In genomic region chr2:166822901-166823300, GRCm38 (mm10) we compare ENCODE assay signal across 21 mouse cellular contexts. TPM values are rescaled to one million over a fixed set of nuclear protein-coding genes. Genes with fewer than 3 reads are reported as not detected.
A peak's percentile ranks its signal among the peaks of the same experiment; 100 is the strongest.
DNase-seq lines count a peak whose midpoint lies in the region; ATAC-seq and TF ChIP-seq lines count a peak whose summit lies in the region.
"Had no signal": no experiment of that assay in that cellular context is flagged by ENCODE, and none has a peak within 500 bp of the region (broad histone marks: within the 10 kb centered on the region; RNA-seq: fewer than 3 reads in every experiment).

No protein-coding gene starts in this region.

- ATAC-seq in frontal cortex, adult (ENCODE audit: low TSS enrichment): 0 out of 2 replicates have a peak, but pooled peaks have one; percentile 13
- ATAC-seq in lung, postnatal 0 days: no peak
- no peak for ATAC-seq in intestine, postnatal 0 days
- ATAC-seq: forebrain, embryonic 16.5 days; midbrain, embryonic 13.5 days; Patski had no signal

- no peak overlapping the region for H3K4me3 ChIP-seq in lung, postnatal 0 days (ENCODE audit: low read depth, low read length)
- no peak overlapping the region for H3K4me3 ChIP-seq in intestine, postnatal 0 days (ENCODE audit: low read depth, low read length)
- H3K4me3 ChIP-seq: forebrain, embryonic 10.5 days; heart, embryonic 12.5 days; hindbrain, embryonic 10.5 days; midbrain, embryonic 13.5 days had no signal

- H3K27ac ChIP-seq in lung, postnatal 0 days (ENCODE audit: low read length): peak overlapping the region; percentile 0; the same call in 1 of the 2 replicates
- peak overlapping the region; percentile 72 for H3K27ac ChIP-seq in intestine, postnatal 0 days (ENCODE audit: low read depth, low read length)
- H3K27ac ChIP-seq: forebrain, embryonic 10.5 days; hindbrain, embryonic 10.5 days; kidney, postnatal 0 days; midbrain, embryonic 13.5 days had no signal

- 78% methylated on average over 2 of the region's 2 CpGs for WGBS in lung, postnatal 0 days
- WGBS in intestine, postnatal 0 days: 74% methylated on average over 2 of the region's 2 CpGs

- no peaks in the 10 kb centered on the region for H3K27me3 ChIP-seq in lung, postnatal 0 days (replicated peaks; ENCODE audit: insufficient read depth, low read length)
- no peaks in the 10 kb centered on the region for H3K27me3 ChIP-seq in intestine, postnatal 0 days (replicated peaks; ENCODE audit: control insufficient read depth, insufficient read depth, low read length)
- H3K27me3 ChIP-seq: heart, embryonic 12.5 days; midbrain, embryonic 13.5 days; Patski had no signal

- TF ChIP-seq CTCF in lung, postnatal 0 days (IDR thresholded peaks at IDR 0.05): no peak
- TF ChIP-seq CTCF in intestine, postnatal 0 days (IDR thresholded peaks at IDR 0.05; ENCODE audit: low read depth): no peak

- H3K9ac ChIP-seq in lung, postnatal 0 days (replicated peaks; ENCODE audit: low read depth): no peak overlapping the region
- no peak overlapping the region for H3K9ac ChIP-seq in intestine, postnatal 0 days (ENCODE audit: low read depth, low read length)
- H3K9ac ChIP-seq: heart, embryonic 12.5 days; midbrain, embryonic 13.5 days had no signal

- no peak for TF ChIP-seq EP300 in lung, postnatal 0 days (IDR thresholded peaks at IDR 0.05)

- H3K9me3 ChIP-seq in lung, postnatal 0 days (ENCODE audit: low read length): no peaks in the 10 kb centered on the region
- H3K9me3 ChIP-seq in intestine, postnatal 0 days (ENCODE audit: control insufficient read depth): no peaks in the 10 kb centered on the region
- H3K9me3 ChIP-seq: forebrain, embryonic 10.5 days; heart, embryonic 12.5 days; hindbrain, embryonic 10.5 days; midbrain, embryonic 13.5 days had no signal

- 0 out of 2 replicates have a peak, but pooled peaks cover 5% of the 10 kb centered on the region for H3K36me3 ChIP-seq in lung, postnatal 0 days (ENCODE audit: insufficient read depth, low read length)
- peaks cover 10% of the 10 kb centered on the region; the same call in 1 of the 2 replicates for H3K36me3 ChIP-seq in intestine, postnatal 0 days (ENCODE audit: control insufficient read depth, insufficient read depth)
- H3K36me3 ChIP-seq: midbrain, embryonic 13.5 days had no signal

- no peak overlapping the region for H3K4me2 ChIP-seq in lung, postnatal 0 days (replicated peaks; ENCODE audit: low read depth, low read length)
- H3K4me2 ChIP-seq in intestine, postnatal 0 days (replicated peaks; ENCODE audit: low read depth): 0 out of 2 replicates have a peak overlapping the region, but pooled peaks have one; percentile 7
- H3K4me2 ChIP-seq: heart, embryonic 12.5 days; liver, embryonic 11.5 days; midbrain, embryonic 13.5 days had no signal

- H3K4me1 ChIP-seq in lung, postnatal 0 days (ENCODE audit: insufficient read depth, low read depth, low read length): 0 out of 2 replicates have a peak, but pooled peaks cover 4% of the 10 kb centered on the region
- H3K4me1 ChIP-seq in intestine, postnatal 0 days (replicated peaks; ENCODE audit: control insufficient read depth, insufficient read depth, low read length): peaks cover 11% of the 10 kb centered on the region; the same call in 1 of the 2 replicates

- DNase-seq in frontal cortex, postnatal 25 days (ENCODE audit: low spot score in 2 of 2): no peak
- DNase-seq in lung, postnatal 0 days (ENCODE audit: low spot score): no peak
- DNase-seq in lung, postnatal 10 days: no peak
- DNase-seq in brain, adult 2 months (ENCODE audit: low read depth, low spot score): peak; percentile 79
- no peak for DNase-seq in kidney, adult 11 months
- DNase-seq: adrenal gland, postnatal 36 days; gastrocnemius, postnatal 25 days; heart, adult 18-20 months; heart, postnatal 10 days; kidney, adult 18-20 months; lung, adult 18-20 months had no signal

RNA-seq across cellular contexts. Expression of gene Arfgef2, which starts 17.5 kb away (rescaled TPM):
- polyA plus RNA-seq in lung, postnatal 0 days (2015; fragmentation: Nextera tagmentation; extraction: Ambion mirVana): 5.7 and 6.2 TPM in 2 replicates
- 6.1 and 6.5 TPM in 2 replicates for polyA plus RNA-seq in intestine, postnatal 0 days (2015; fragmentation: Nextera tagmentation; extraction: Ambion mirVana)

RNA-seq across cellular contexts. Expression of gene Trp53rkb, which starts 30.6 kb away (rescaled TPM):
- polyA plus RNA-seq in lung, postnatal 0 days (2015; fragmentation: Nextera tagmentation; extraction: Ambion mirVana): 4.2 and 4.8 TPM in 2 replicates
- 3.7 and 5.1 TPM in 2 replicates for polyA plus RNA-seq in intestine, postnatal 0 days (2015; fragmentation: Nextera tagmentation; extraction: Ambion mirVana)
